Mouse (Mus musculus) neural tube, embryonic 15.5 days (tissue): ENCODE measurements at regions not wholly inside any gene's neighbourhood (a gene's known extent, or its start where the extent isn't known, plus 50 kb on each side); places are given as distances from the start of the nearest gene placed in this dataset.

ENCODE experiments used
- ATAC-seq: fragments of 200-750 bp; cut with Nextera tagmentation; 2 replicates; pipeline ENCODE4 v1.8.0; 2017; ENCODE audit warnings: mild to moderate bottlenecking, moderate TSS enrichment, moderate library complexity; ENCODE audit not compliant: low FRiP score
- H3K27ac ChIP-seq: fragments of 300-500 bp; sonication (generic); replicated peaks from 2 replicates; pipeline ENCODE4 v1.5.1; 2015; ENCODE audit warnings: mild to moderate bottlenecking, inconsistent platforms
- H3K27me3 ChIP-seq: fragments of 300-500 bp; sonication (generic); replicated peaks from 2 replicates; pipeline ENCODE4 v1.6.1; 2015; ENCODE audit warnings: inconsistent platforms
- H3K36me3 ChIP-seq: fragments of 300-500 bp; sonication (generic); 2 replicates; pipeline ENCODE4 v1.6.1; 2015; ENCODE audit warnings: inconsistent platforms
- H3K4me1 ChIP-seq: fragments of 300-500 bp; sonication (generic); 2 replicates; pipeline ENCODE4 v1.6.1; 2015; ENCODE audit warnings: inconsistent platforms
- H3K4me2 ChIP-seq: fragments of 300-500 bp; sonication (generic); 2 replicates; pipeline ENCODE4 v1.6.1; 2015; ENCODE audit warnings: inconsistent platforms, mild to moderate bottlenecking, moderate library complexity
- H3K4me3 ChIP-seq: fragments of 300-500 bp; sonication (generic); replicated peaks from 2 replicates; pipeline ENCODE4 v1.5.1; 2015; ENCODE audit warnings: mild to moderate bottlenecking, inconsistent platforms
- H3K9ac ChIP-seq: fragments of 300-500 bp; sonication (generic); replicated peaks from 2 replicates; pipeline ENCODE4 v1.6.1; 2015; ENCODE audit warnings: mild to moderate bottlenecking, inconsistent platforms
- H3K9me3 ChIP-seq: fragments of 300-500 bp; sonication (generic); replicated peaks from 2 replicates; pipeline ENCODE4 v1.6.1; 2016; ENCODE audit warnings: inconsistent platforms
- WGBS: fragments of 180-500 bp; shearing (Covaris S2); methylation state at CpG from one replicate; pipeline ENCODE4 v1.1.7; 2015; ENCODE audit warnings: mixed read lengths; 5-methylcytosine and 5-hydroxymethylcytosine counted together

DNA sequence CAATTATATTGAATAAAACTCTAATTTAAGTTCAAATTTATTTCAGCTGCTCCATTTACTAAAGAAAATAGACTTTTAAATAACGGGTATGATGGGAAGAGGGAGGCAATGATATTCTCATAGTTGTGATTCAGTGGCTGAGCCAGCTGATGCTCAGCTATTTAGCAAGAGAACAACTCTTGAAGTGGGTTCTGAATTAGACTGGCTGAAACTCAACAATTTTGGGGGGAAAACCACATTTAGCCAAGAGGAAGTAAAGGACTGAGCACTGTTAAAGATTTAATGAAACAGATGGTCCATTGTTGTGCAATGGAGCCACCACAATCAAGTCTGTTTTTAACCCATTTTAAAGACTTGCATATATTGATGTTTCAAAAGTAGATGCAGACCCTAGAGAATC lies 1193.0 kb downstream of the D3Ertd751e start:
- H3K4me3 ChIP-seq: no peak overlapping the region
- H3K27ac ChIP-seq: no peak overlapping the region
- H3K9ac ChIP-seq: no peak overlapping the region
- H3K36me3 ChIP-seq: no peaks in the 10 kb centered on the region
- no peak overlapping the region for H3K4me2 ChIP-seq
- H3K9me3 ChIP-seq: no peaks in the 10 kb centered on the region
- ATAC-seq: no peak
- WGBS: 92% methylated on average over 1 of the region's 1 CpGs
- H3K4me1 ChIP-seq: no peaks in the 10 kb centered on the region
- H3K27me3 ChIP-seq: no peaks in the 10 kb centered on the region

DNA sequence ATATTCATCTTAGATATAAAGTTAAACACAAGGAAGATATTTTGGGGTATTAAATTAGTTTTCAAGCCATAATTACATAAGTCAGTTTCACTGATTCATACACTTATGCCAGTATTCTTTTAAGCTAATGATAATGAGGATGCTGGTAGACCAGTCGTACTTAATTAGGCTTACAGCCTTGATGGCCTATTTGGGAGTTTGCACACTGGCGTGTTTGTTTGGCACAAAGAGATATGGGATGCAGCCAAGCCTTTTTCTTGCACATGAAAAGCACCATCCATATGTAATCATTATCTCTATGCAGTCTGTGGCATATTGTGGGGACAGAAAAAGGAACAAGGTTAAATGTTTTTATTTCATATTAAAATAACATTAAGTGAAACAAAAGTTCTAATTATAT lies 1234.7 kb downstream of the D3Ertd751e start:
- H3K36me3 ChIP-seq: no peaks in the 10 kb centered on the region
- no peaks in the 10 kb centered on the region for H3K4me1 ChIP-seq
- no peak overlapping the region for H3K27ac ChIP-seq
- WGBS: 38% methylated on average over 2 of the region's 2 CpGs
- no peak overlapping the region for H3K4me3 ChIP-seq
- H3K4me2 ChIP-seq: no peak overlapping the region
- no peak for ATAC-seq
- H3K9ac ChIP-seq: no peak overlapping the region
- H3K9me3 ChIP-seq: no peaks in the 10 kb centered on the region
- no peaks in the 10 kb centered on the region for H3K27me3 ChIP-seq
